Mouse (Mus musculus): ENCODE results near the gene 1700023F06Rik. TPM values are rescaled to one million over a fixed set of nuclear protein-coding genes. Genes with fewer than 3 reads are reported as not detected.
"Not testable (repeated sequence)": the region's sequence is repeated elsewhere in the genome, so short reads cannot be mapped to it uniquely, and the experiment has no call there.

The 1700023F06Rik gene
- polyA plus RNA-seq, 1 experiment = 2.0 TPM

- Histone ChIP-seq H3K4me3 (ENCODE audit: low read depth, low read length) (no peak overlapping the region), H3K36me3 (ENCODE audit: control insufficient read depth, insufficient read depth, low read length, poor library complexity, severe bottlenecking) (no peaks in the 10 kb centered on the region), H3K27ac (ENCODE audit: insufficient read depth, low read length) (no peak overlapping the region), H3K9me3 (replicated peaks; ENCODE audit: control insufficient read depth, insufficient read depth, low read length, poor library complexity, severe bottlenecking) (no peaks in the 10 kb centered on the region), H3K27me3 (ENCODE audit: control insufficient read depth, insufficient read depth, low read length, poor library complexity, severe bottlenecking) (no peaks in the 10 kb centered on the region), H3K4me1 (ENCODE audit: control insufficient read depth, insufficient read depth, low read length) (no peaks in the 10 kb centered on the region), H3K9ac (ENCODE audit: low read depth, poor library complexity, severe bottlenecking) (no peak overlapping the region)
- no peak for TF ChIP-seq EP300 (IDR thresholded peaks at IDR 0.05; ENCODE audit: insufficient read depth, low read depth, low read length)
- no peak for TF ChIP-seq CTCF (IDR thresholded peaks at IDR 0.05; ENCODE audit: low read depth, low read length)
- no peak for TF ChIP-seq POLR2A (IDR thresholded peaks at IDR 0.05; ENCODE audit: insufficient read depth, low read length)
Measured at GRCm38 (mm10) chr11:103231367-103231766, 23.0 kb upstream of the 1700023F06Rik start.

- no peak overlapping the region for H3K9ac ChIP-seq (ENCODE audit: low read depth, poor library complexity, severe bottlenecking)
- peak overlapping the region; percentile 31 for H3K4me3 ChIP-seq (ENCODE audit: low read depth, low read length)
- TF ChIP-seq CTCF (IDR thresholded peaks at IDR 0.05; ENCODE audit: low read depth, low read length) (no peak), EP300 (IDR thresholded peaks at IDR 0.05; ENCODE audit: insufficient read depth, low read depth, low read length) (no peak), POLR2A (IDR thresholded peaks at IDR 0.05; ENCODE audit: insufficient read depth, low read length) (no peak)
- H3K9me3 ChIP-seq (replicated peaks; ENCODE audit: control insufficient read depth, insufficient read depth, low read length, poor library complexity, severe bottlenecking) = no peaks in the 10 kb centered on the region
- no peak overlapping the region for H3K27ac ChIP-seq (ENCODE audit: insufficient read depth, low read length)
- H3K4me1 ChIP-seq (ENCODE audit: control insufficient read depth, insufficient read depth, low read length) = no peaks in the 10 kb centered on the region
- H3K27me3 ChIP-seq (ENCODE audit: control insufficient read depth, insufficient read depth, low read length, poor library complexity, severe bottlenecking) = no peaks in the 10 kb centered on the region
- no peaks in the 10 kb centered on the region for H3K36me3 ChIP-seq (ENCODE audit: control insufficient read depth, insufficient read depth, low read length, poor library complexity, severe bottlenecking)
Measured at GRCm38 (mm10) chr11:103230626-103231025, 22.3 kb upstream of the 1700023F06Rik start.

- Histone ChIP-seq H3K9ac (ENCODE audit: low read depth, poor library complexity, severe bottlenecking) (no peak overlapping the region), H3K4me1 (ENCODE audit: control insufficient read depth, insufficient read depth, low read length) (no peaks in the 10 kb centered on the region), H3K9me3 (replicated peaks; ENCODE audit: control insufficient read depth, insufficient read depth, low read length, poor library complexity, severe bottlenecking) (no peaks in the 10 kb centered on the region), H3K36me3 (ENCODE audit: control insufficient read depth, insufficient read depth, low read length, poor library complexity, severe bottlenecking) (no peaks in the 10 kb centered on the region), H3K4me3 (ENCODE audit: low read depth, low read length) (no peak overlapping the region), H3K27me3 (ENCODE audit: control insufficient read depth, insufficient read depth, low read length, poor library complexity, severe bottlenecking) (no peaks in the 10 kb centered on the region), H3K27ac (ENCODE audit: insufficient read depth, low read length) (no peak overlapping the region)
- peak; percentile 11 for TF ChIP-seq CTCF (IDR thresholded peaks at IDR 0.05; ENCODE audit: low read depth, low read length)
- TF ChIP-seq POLR2A (IDR thresholded peaks at IDR 0.05; ENCODE audit: insufficient read depth, low read length) = no peak
- no peak for TF ChIP-seq EP300 (IDR thresholded peaks at IDR 0.05; ENCODE audit: insufficient read depth, low read depth, low read length)
Measured at GRCm38 (mm10) chr11:103229608-103230007, 21.2 kb upstream of the 1700023F06Rik start.

GRCm38 (mm10) chr11:103223951-103224456, 15.6 kb upstream of the 1700023F06Rik start:
- Histone ChIP-seq H3K27me3 (ENCODE audit: control insufficient read depth, insufficient read depth, low read length, poor library complexity, severe bottlenecking) (no peaks in the 10 kb centered on the region), H3K9ac (ENCODE audit: low read depth, poor library complexity, severe bottlenecking) (no peak overlapping the region), H3K4me3 (ENCODE audit: low read depth, low read length) (peak overlapping the region; percentile 27; the same call in 1 of the 2 replicates), H3K4me1 (ENCODE audit: control insufficient read depth, insufficient read depth, low read length) (no peaks in the 10 kb centered on the region), H3K36me3 (ENCODE audit: control insufficient read depth, insufficient read depth, low read length, poor library complexity, severe bottlenecking) (no peaks in the 10 kb centered on the region), H3K27ac (ENCODE audit: insufficient read depth, low read length) (no peak overlapping the region), H3K9me3 (replicated peaks; ENCODE audit: control insufficient read depth, insufficient read depth, low read length, poor library complexity, severe bottlenecking) (no peaks in the 10 kb centered on the region)
- TF ChIP-seq POLR2A (IDR thresholded peaks at IDR 0.05; ENCODE audit: insufficient read depth, low read length) = no peak
- no peak for TF ChIP-seq EP300 (IDR thresholded peaks at IDR 0.05; ENCODE audit: insufficient read depth, low read depth, low read length)
- TF ChIP-seq CTCF (IDR thresholded peaks at IDR 0.05; ENCODE audit: low read depth, low read length) = no peak

DNA sequence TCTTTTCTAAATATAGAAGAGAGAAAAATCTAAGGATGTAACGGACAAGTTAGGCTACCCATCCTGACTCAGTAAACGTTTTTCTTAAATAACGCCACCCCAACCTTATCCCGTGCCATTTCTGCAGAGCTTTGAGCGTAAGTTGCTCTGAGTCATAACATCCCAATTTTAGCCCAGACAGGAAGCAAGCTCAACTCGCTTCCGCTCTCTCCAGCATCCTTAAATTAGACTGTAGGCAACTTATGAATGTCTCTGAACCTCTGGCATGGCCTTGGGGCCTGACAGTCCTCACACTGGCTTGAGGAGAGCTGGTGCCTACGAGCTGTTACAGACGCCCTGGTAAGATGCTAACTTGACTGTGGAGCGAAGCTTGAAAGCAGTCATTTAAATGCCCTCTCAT, 15.1 kb upstream of the 1700023F06Rik start:
- TF ChIP-seq EP300 (IDR thresholded peaks at IDR 0.05; ENCODE audit: insufficient read depth, low read depth, low read length) = no peak
- TF ChIP-seq CTCF (IDR thresholded peaks at IDR 0.05; ENCODE audit: low read depth, low read length) = no peak
- H3K4me3 ChIP-seq (ENCODE audit: low read depth, low read length) = no peak overlapping the region
- no peaks in the 10 kb centered on the region for H3K4me1 ChIP-seq (ENCODE audit: control insufficient read depth, insufficient read depth, low read length)
- H3K36me3 ChIP-seq (ENCODE audit: control insufficient read depth, insufficient read depth, low read length, poor library complexity, severe bottlenecking) = no peaks in the 10 kb centered on the region
- H3K27me3 ChIP-seq (ENCODE audit: control insufficient read depth, insufficient read depth, low read length, poor library complexity, severe bottlenecking) = no peaks in the 10 kb centered on the region
- H3K27ac ChIP-seq (ENCODE audit: insufficient read depth, low read length) = no peak overlapping the region
- no peaks in the 10 kb centered on the region for H3K9me3 ChIP-seq (replicated peaks; ENCODE audit: control insufficient read depth, insufficient read depth, low read length, poor library complexity, severe bottlenecking)
- no peak overlapping the region for H3K9ac ChIP-seq (ENCODE audit: low read depth, poor library complexity, severe bottlenecking)

- H3K9me3 ChIP-seq (replicated peaks; ENCODE audit: control insufficient read depth, insufficient read depth, low read length, poor library complexity, severe bottlenecking); H3K27ac ChIP-seq (ENCODE audit: insufficient read depth, low read length); H3K36me3 ChIP-seq (ENCODE audit: control insufficient read depth, insufficient read depth, low read length, poor library complexity, severe bottlenecking); H3K9ac ChIP-seq (ENCODE audit: low read depth, poor library complexity, severe bottlenecking); H3K27me3 ChIP-seq (ENCODE audit: control insufficient read depth, insufficient read depth, low read length, poor library complexity, severe bottlenecking); H3K4me1 ChIP-seq (ENCODE audit: control insufficient read depth, insufficient read depth, low read length); H3K4me3 ChIP-seq (ENCODE audit: low read depth, low read length): not testable (repeated sequence)
Measured at GRCm38 (mm10) chr11:103222718-103223117, 14.4 kb upstream of the 1700023F06Rik start.

All from ES-Bruce4 (cell line).